Mouse (Mus musculus): ENCODE results near the gene Hs2st1.
A peak's percentile ranks its signal among the peaks of the same experiment; 100 is the strongest.
"Not testable (repeated sequence)": the region's sequence is repeated elsewhere in the genome, so short reads cannot be mapped to it uniquely, and the experiment has no call there.

The Hs2st1 gene

GRCm38 (mm10) chr3:144570047-144570815, at the start of gene Hs2st1, which contains the start of gene Selenof:
Hs2st1 (minus strand) TSS chr3:144570181.
Selenof (plus strand) TSS chr3:144570304.
- peak; percentile 99 for DNase-seq

GRCm38 (mm10) chr3:144617633-144618180, 47.7 kb upstream of the Hs2st1 start:
- DNase-seq: peak; percentile 51

- DNase-seq: peak; percentile 86
Measured at GRCm38 (mm10) chr3:144616654-144617425, 46.9 kb upstream of the Hs2st1 start.

- DNase-seq: peak; percentile 9
Measured at GRCm38 (mm10) chr3:144615459-144615858, 45.5 kb upstream of the Hs2st1 start.

GRCm38 (mm10) chr3:144614698-144615097, 44.7 kb upstream of the Hs2st1 start:
- DNase-seq: peak; percentile 51

- DNase-seq: no peak
Measured at GRCm38 (mm10) chr3:144614277-144614676, 44.3 kb upstream of the Hs2st1 start.

- no peak for DNase-seq
Measured at GRCm38 (mm10) chr3:144612382-144612781, 42.4 kb upstream of the Hs2st1 start.

- DNase-seq: peak; percentile 28
Measured at GRCm38 (mm10) chr3:144611626-144612271, 41.8 kb upstream of the Hs2st1 start.

GRCm38 (mm10) chr3:144610759-144611158, 40.8 kb upstream of the Hs2st1 start:
- no peak for DNase-seq

GRCm38 (mm10) chr3:144608090-144608489, 38.1 kb upstream of the Hs2st1 start:
- DNase-seq: no peak

GRCm38 (mm10) chr3:144606449-144606848, 36.5 kb upstream of the Hs2st1 start:
- no peak for DNase-seq

GRCm38 (mm10) chr3:144605811-144606210, 35.8 kb upstream of the Hs2st1 start:
- not testable (repeated sequence) for DNase-seq

GRCm38 (mm10) chr3:144604205-144604604, 34.2 kb upstream of the Hs2st1 start:
- DNase-seq: no peak

GRCm38 (mm10) chr3:144603558-144603957, 33.6 kb upstream of the Hs2st1 start:
- no peak for DNase-seq

GRCm38 (mm10) chr3:144602819-144603218, 32.8 kb upstream of the Hs2st1 start:
- DNase-seq: no peak

- DNase-seq: no peak
Measured at GRCm38 (mm10) chr3:144602413-144602812, 32.4 kb upstream of the Hs2st1 start.

- no peak for DNase-seq
Measured at GRCm38 (mm10) chr3:144597790-144598467, 27.9 kb upstream of the Hs2st1 start.

- DNase-seq: no peak
Measured at GRCm38 (mm10) chr3:144597121-144597520, 27.1 kb upstream of the Hs2st1 start.

GRCm38 (mm10) chr3:144592992-144593785, 23.2 kb upstream of the Hs2st1 start:
- DNase-seq: no peak

GRCm38 (mm10) chr3:144589189-144589890, 19.4 kb upstream of the Hs2st1 start:
- DNase-seq: no peak

- peak; percentile 25 for DNase-seq
Measured at GRCm38 (mm10) chr3:144586731-144587130, 16.8 kb upstream of the Hs2st1 start.
